9 mouse cellular contexts compared by ENCODE assay signal in genomic region chr2:167043400-167044121, GRCm38 (mm10). TPM values are rescaled to one million over a fixed set of nuclear protein-coding genes. Genes with fewer than 3 reads are reported as not detected.
A peak's percentile ranks its signal among the peaks of the same experiment; 100 is the strongest.
DNase-seq lines count a peak whose midpoint lies in the region; ATAC-seq and TF ChIP-seq lines count a peak whose summit lies in the region.
"Had no signal": no experiment of that assay in that cellular context is flagged by ENCODE, and none has a peak within 500 bp of the region (broad histone marks: within the 10 kb centered on the region; RNA-seq: fewer than 3 reads in every experiment).

No protein-coding gene starts in this region.

- peaks cover 3 to 12% of the 10 kb centered on the region in 2 experiments; a peak in 3 of 4 replicates for H3K4me1 ChIP-seq in heart, embryonic 14.5 days (ENCODE audit: control insufficient read depth in 2 of 2, insufficient read depth in 2 of 2, low read length in 2 of 2)
- no peaks in the 10 kb centered on the region for H3K4me1 ChIP-seq in heart, adult 2 months (ENCODE audit: control insufficient read depth, insufficient read depth, low read length)
- peaks cover 63% of the 10 kb centered on the region for H3K4me1 ChIP-seq in liver, embryonic 12.5 days
- H3K4me1 ChIP-seq in stomach, embryonic 14.5 days (ENCODE audit: control insufficient read depth, insufficient read depth, low read length), result no peaks in the 10 kb centered on the region

- no peak overlapping the region for H3K4me2 ChIP-seq in heart, embryonic 14.5 days (ENCODE audit: low read length)
- peak overlapping the region; percentile 63 for H3K4me2 ChIP-seq in liver, embryonic 12.5 days
- H3K4me2 ChIP-seq in stomach, embryonic 14.5 days (replicated peaks; ENCODE audit: low read depth, low read length), result no peak overlapping the region

- no peak for TF ChIP-seq CTCF in heart, adult 2 months (IDR thresholded peaks at IDR 0.05)

- intact Hi-C loops in heart, adult 2 months (cut with DNase I), result no loop called here
- intact Hi-C loops in left cerebral cortex, postnatal 14 days (cut with DNase I), result no loop called here

- TF ChIP-seq POLR2A in heart, adult 2 months (IDR thresholded peaks at IDR 0.05; ENCODE audit: insufficient read depth, low read depth, low read length), result no peak

- ATAC-seq in heart, embryonic 14.5 days (ENCODE audit: insufficient number of reproducible peaks, insufficient read depth, low FRiP score, low read depth), result peak; percentile 15; the same call in 1 of the 2 replicates
- peak; percentile 99 for ATAC-seq in liver, embryonic 12.5 days
- peak; percentile 79; the same call in 1 of the 2 replicates for ATAC-seq in stomach, embryonic 14.5 days (ENCODE audit: insufficient number of reproducible peaks, insufficient read depth, low FRiP score, low read depth)

- TF ChIP-seq EP300 in heart, adult 2 months (IDR thresholded peaks at IDR 0.05; ENCODE audit: insufficient read depth, low read depth, low read length), result no peak

- H3K27me3 ChIP-seq in heart, embryonic 14.5 days (ENCODE audit: control insufficient read depth, insufficient read depth, low read length), result no peaks in the 10 kb centered on the region
- no peaks in the 10 kb centered on the region for H3K27me3 ChIP-seq in heart, adult 2 months (ENCODE audit: control insufficient read depth, insufficient read depth, low read length)
- no peaks in the 10 kb centered on the region for H3K27me3 ChIP-seq in liver, embryonic 12.5 days (replicated peaks)
- no peaks in the 10 kb centered on the region for H3K27me3 ChIP-seq in stomach, embryonic 14.5 days (ENCODE audit: control insufficient read depth, insufficient read depth, low read length)

- H3K4me3 ChIP-seq in heart, embryonic 14.5 days (ENCODE audit: control insufficient read depth in 1 of 2, insufficient read depth in 1 of 2, low read depth in 1 of 2, low read length in 2 of 2), result no peak overlapping the region
- no peak overlapping the region for H3K4me3 ChIP-seq in heart, adult 2 months
- peak overlapping the region; percentile 29 for H3K4me3 ChIP-seq in liver, embryonic 12.5 days
- H3K4me3 ChIP-seq in stomach, embryonic 14.5 days (ENCODE audit: low read depth, low read length), result no peak overlapping the region

- WGBS in heart, embryonic 14.5 days, result 52% methylated on average over 12 of the region's 12 CpGs
- 68% methylated on average over 12 of the region's 12 CpGs for WGBS in heart, adult 2 months
- 36% methylated on average over 12 of the region's 12 CpGs for WGBS in liver, embryonic 12.5 days (ENCODE audit: insufficient replicate concordance)
- WGBS in stomach, embryonic 14.5 days, result 86% methylated on average over 12 of the region's 12 CpGs

- peaks cover 96% of the 10 kb centered on the region for H3K36me3 ChIP-seq in heart, embryonic 14.5 days (ENCODE audit: control insufficient read depth, insufficient read depth, low read length)
- H3K36me3 ChIP-seq in heart, adult 2 months (ENCODE audit: control insufficient read depth, insufficient read depth, low read length), result no peaks in the 10 kb centered on the region
- peaks cover 95% of the 10 kb centered on the region for H3K36me3 ChIP-seq in liver, embryonic 12.5 days
- peaks cover 85% of the 10 kb centered on the region for H3K36me3 ChIP-seq in stomach, embryonic 14.5 days (ENCODE audit: control insufficient read depth, insufficient read depth, low read length)

- no peaks in the 10 kb centered on the region for H3K9me3 ChIP-seq in heart, embryonic 14.5 days (ENCODE audit: control insufficient read depth, low read length)
- H3K9me3 ChIP-seq in liver, embryonic 12.5 days (replicated peaks), result no peaks in the 10 kb centered on the region
- H3K9me3 ChIP-seq in stomach, embryonic 14.5 days (ENCODE audit: control insufficient read depth, low read depth, low read length), result no peaks in the 10 kb centered on the region

- DNase-seq in heart, adult 2 months, result no peak
- peak; percentile 94 for DNase-seq in c-Kit-positive CD71-positive TER-119-positive erythroid progenitor cells, embryonic 14.5 days (ENCODE audit: low spot score)
- no peak for DNase-seq in left cerebral cortex, postnatal 14 days (ENCODE audit: low spot score in 2 of 2)
- no peak for DNase-seq in layer of hippocampus, adult 11-12 months (ENCODE audit: low spot score)
- DNase-seq: heart, postnatal 36 days; lung, postnatal 14 days had no signal

- peaks cover 3% of the 10 kb centered on the region; the same call in 1 of the 2 replicates for H3K79me2 ChIP-seq in heart, adult 2 months (replicated peaks; ENCODE audit: control insufficient read depth, insufficient read depth, low read length)

- H3K9ac ChIP-seq in heart, embryonic 14.5 days (ENCODE audit: low read length), result no peak overlapping the region
- no peak overlapping the region for H3K9ac ChIP-seq in heart, adult 2 months (ENCODE audit: low read depth, low read length)
- H3K9ac ChIP-seq in liver, embryonic 12.5 days, result peak overlapping the region; percentile 62
- no peak overlapping the region for H3K9ac ChIP-seq in stomach, embryonic 14.5 days (replicated peaks; ENCODE audit: low read depth, low read length)

- peak overlapping the region in 1 of 2 experiments; percentile 9; a peak in 1 of 4 replicates for H3K27ac ChIP-seq in heart, embryonic 14.5 days (replicated peaks in 1 of 2; ENCODE audit: control insufficient read depth in 1 of 2, insufficient read depth in 1 of 2, low read depth in 2 of 2, low read length in 2 of 2)
- no peak overlapping the region for H3K27ac ChIP-seq in heart, adult 2 months
- H3K27ac ChIP-seq in liver, embryonic 12.5 days, result peak overlapping the region; percentile 100
- H3K27ac ChIP-seq in stomach, embryonic 14.5 days (ENCODE audit: low read length), result no peak overlapping the region

RNA-seq across cellular contexts. Expression of gene Znfx1, which starts 19.3 kb away (rescaled TPM):
- polyA plus RNA-seq in heart, embryonic 14.5 days (2014; fragmentation: Nextera tagmentation; extraction: Ambion mirVana), result 7.8 TPM in 2 replicates
- total RNA-seq in heart, adult 2 months (2021), result 10 to 100 TPM; 37.4 to 39.3 TPM
- 21.9 and 29.1 TPM in 2 replicates for polyA plus RNA-seq in heart, adult 2 months (2012; rRNA removed)
- 13.7 and 13.8 TPM in 2 replicates for polyA plus RNA-seq in liver, embryonic 12.5 days (2016; fragmentation: Nextera tagmentation; extraction: Ambion mirVana)
- 6.7 TPM in 2 replicates for polyA plus RNA-seq in stomach, embryonic 14.5 days (2014; fragmentation: Nextera tagmentation; extraction: Ambion mirVana)
- 10 to 100 TPM; 41.5 to 43.9 TPM for total RNA-seq in left cerebral cortex, postnatal 14 days (2021)

RNA-seq across cellular contexts. Expression of gene Ddx27, which starts 28.6 kb away (rescaled TPM):
- polyA plus RNA-seq in heart, embryonic 14.5 days (2014; fragmentation: Nextera tagmentation; extraction: Ambion mirVana), result 22.2 and 23.0 TPM in 2 replicates
- 10 to 100 TPM; 10.9 to 11.3 TPM for total RNA-seq in heart, adult 2 months (2021)
- 6.9 and 7.7 TPM in 2 replicates for polyA plus RNA-seq in heart, adult 2 months (2012; rRNA removed)
- polyA plus RNA-seq in liver, embryonic 12.5 days (2016; fragmentation: Nextera tagmentation; extraction: Ambion mirVana), result 78.8 and 79.3 TPM in 2 replicates
- 38.2 and 45.3 TPM in 2 replicates for polyA plus RNA-seq in stomach, embryonic 14.5 days (2014; fragmentation: Nextera tagmentation; extraction: Ambion mirVana)
- total RNA-seq in left cerebral cortex, postnatal 14 days (2021), result 10 to 100 TPM; 29.0 to 31.3 TPM

RNA-seq across cellular contexts. Expression of gene Stau1, which starts 47.5 kb away (rescaled TPM):
- 53.4 and 53.6 TPM in 2 replicates for polyA plus RNA-seq in heart, embryonic 14.5 days (2014; fragmentation: Nextera tagmentation; extraction: Ambion mirVana)
- 10 to 100 TPM; 40.2 to 44.9 TPM for total RNA-seq in heart, adult 2 months (2021)
- polyA plus RNA-seq in heart, adult 2 months (2012; rRNA removed), result 27.7 and 34.5 TPM in 2 replicates
- 36.1 and 37.7 TPM in 2 replicates for polyA plus RNA-seq in liver, embryonic 12.5 days (2016; fragmentation: Nextera tagmentation; extraction: Ambion mirVana)
- polyA plus RNA-seq in stomach, embryonic 14.5 days (2014; fragmentation: Nextera tagmentation; extraction: Ambion mirVana), result 81.9 and 82.3 TPM in 2 replicates
- total RNA-seq in left cerebral cortex, postnatal 14 days (2021), result 10 to 100 TPM; 63.1 to 68.6 TPM

Comparison
In these comparisons a context has a peak if more than half of its experiments do, and no peak if none do; other contexts are left out.
1. ATAC-seq: peak in every context shown above with its lines; median percentile 99 in liver, embryonic 12.5 days; 79 in stomach, embryonic 14.5 days; 15 in heart, embryonic 14.5 days.